Mouse (Mus musculus): ENCODE measurements around the gene Vmn1r148.
"Not testable (repeated sequence)": the region's sequence is repeated elsewhere in the genome, so short reads cannot be mapped to it uniquely, and the experiment has no call there.

Vmn1r148 gene

DNA sequence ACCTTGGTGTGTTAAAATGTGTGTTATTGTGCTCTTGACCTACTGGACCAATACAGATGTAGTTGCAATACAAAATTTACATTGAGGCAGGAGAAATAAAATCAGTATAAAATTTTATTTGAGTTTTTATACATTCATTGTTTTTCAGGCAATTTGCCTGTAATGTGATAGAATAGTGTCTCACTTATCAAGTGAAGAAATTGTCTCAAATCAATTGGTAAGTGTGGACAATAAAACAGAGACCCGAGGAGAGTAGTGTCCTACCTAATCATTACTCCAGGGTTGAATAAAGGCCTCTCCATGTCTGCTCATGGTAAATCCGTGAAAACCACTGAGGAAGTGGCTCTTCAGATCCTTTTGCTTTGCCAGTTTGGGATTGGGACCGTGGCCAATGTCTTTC lies at the start of gene Vmn1r148:
Gene Vmn1r148, plus strand, starts transcription at position 301 of the 400 bp plus-strand sequence.
- DNase-seq: not testable (repeated sequence)

DNA sequence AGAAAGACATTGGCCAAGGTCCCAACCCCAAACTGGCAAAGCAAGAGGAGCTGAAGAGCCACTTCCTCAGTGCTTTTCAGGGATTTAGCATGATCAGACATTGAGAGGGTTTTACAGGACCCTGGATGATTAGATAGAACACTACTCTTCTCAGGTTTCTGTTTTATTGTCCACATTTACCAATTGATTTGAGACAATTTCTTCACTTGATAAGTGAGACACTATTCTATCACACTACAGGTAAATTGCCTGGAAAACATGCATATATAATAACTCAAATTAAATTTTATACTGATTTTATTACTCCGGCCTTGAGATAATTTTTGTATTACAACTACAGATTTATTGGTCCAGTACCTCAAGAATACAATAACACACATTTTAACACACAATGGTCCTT lies 42.4 kb upstream of the Vmn1r148 start, which contains the start of gene Gm8660:
Gene Gm8660, minus strand, starts transcription at position 101 of the 400 bp plus-strand sequence.
- not testable (repeated sequence) for DNase-seq

DNA sequence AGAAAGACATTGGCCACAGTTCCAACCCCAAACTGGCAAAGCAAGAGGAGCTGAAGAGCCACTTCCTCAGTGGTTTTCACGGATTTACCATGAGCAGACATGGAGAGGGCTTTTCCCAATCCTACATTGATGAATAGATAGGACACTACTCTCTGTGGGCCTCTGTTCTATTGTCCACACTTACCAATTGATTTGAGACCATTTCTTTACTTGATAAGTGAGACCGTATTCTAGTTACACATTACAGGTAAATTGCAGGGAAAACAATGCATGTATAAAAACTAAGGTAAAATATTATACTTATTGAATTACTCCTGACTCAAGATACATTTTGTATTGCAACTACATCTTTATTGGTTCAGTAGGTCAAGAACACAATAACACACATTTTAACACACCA lies 24.7 kb downstream of the Vmn1r148 start, which contains the start of gene Vmn1r149:
Gene Vmn1r149, minus strand, starts transcription at position 101 of the 400 bp plus-strand sequence.
- not testable (repeated sequence) for DNase-seq

DNA sequence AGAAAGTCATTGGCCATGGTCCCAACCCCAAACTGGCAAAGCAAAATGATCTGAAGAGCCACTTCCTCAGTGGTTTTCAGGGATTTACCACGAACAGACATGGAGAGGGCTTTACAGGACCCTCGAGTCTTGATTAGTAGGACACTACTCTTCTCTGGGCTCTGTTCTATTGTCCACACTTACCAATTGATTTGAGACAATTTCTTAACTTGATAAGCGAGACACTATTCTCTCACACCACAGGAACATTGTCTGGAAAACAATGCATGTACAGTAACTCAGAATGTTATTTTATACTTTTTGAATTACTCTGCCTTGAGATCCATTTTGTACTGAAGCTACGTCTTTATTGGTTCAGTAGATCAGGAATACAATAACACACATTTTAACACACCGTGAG lies 50.6 kb downstream of the Vmn1r148 start, which contains the start of gene Gm10665:
Gene Gm10665, minus strand, starts transcription at position 101 of the 400 bp plus-strand sequence.
- DNase-seq: not testable (repeated sequence)
